Mouse (Mus musculus): ENCODE results near the gene Efna2. TPM values are rescaled to one million over a fixed set of nuclear protein-coding genes. Genes with fewer than 3 reads are reported as not detected.
A peak's percentile ranks its signal among the peaks of the same experiment; 100 is the strongest.

Gene Efna2
- polyA plus RNA-seq, 1 experiment from 2014 or later = 47.9 TPM

DNA sequence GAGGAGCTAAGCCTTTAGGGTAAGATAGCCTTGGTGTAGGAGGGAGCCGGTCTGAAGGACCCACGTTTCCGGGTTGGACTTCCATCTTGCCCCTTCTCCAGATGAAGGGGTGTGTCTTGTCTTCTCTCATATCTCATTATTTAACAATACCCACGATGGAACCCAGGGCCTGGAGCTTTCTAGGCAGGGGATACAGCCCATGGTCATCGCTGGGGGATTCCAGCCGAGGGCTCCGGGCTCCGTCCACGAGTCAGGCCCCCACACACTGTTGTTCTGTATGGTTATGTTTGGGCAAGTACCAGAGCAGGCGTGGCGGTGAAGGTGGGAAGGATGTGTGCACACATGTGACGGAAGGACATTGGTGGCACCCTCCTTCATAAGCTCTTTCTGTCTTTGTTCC is 35.1 kb upstream of the Efna2 start:
- Histone ChIP-seq H3K27me3 (replicated peaks) (0 out of 2 replicates have a peak, but pooled peaks cover 2% of the 10 kb centered on the region), H3K27ac (no peak overlapping the region), H3K4me1 (peaks cover 54% of the 10 kb centered on the region), H3K4me3 (no peak overlapping the region), H3K9me3 (no peaks in the 10 kb centered on the region), H3K36me3 (peaks cover 34% of the 10 kb centered on the region), H3K9ac (no peak overlapping the region), H3K4me2 (replicated peaks) (no peak overlapping the region)
- 94% methylated on average over 12 of the region's 12 CpGs for WGBS
- no peak for ATAC-seq (ENCODE audit: low FRiP score, low read depth)

DNA sequence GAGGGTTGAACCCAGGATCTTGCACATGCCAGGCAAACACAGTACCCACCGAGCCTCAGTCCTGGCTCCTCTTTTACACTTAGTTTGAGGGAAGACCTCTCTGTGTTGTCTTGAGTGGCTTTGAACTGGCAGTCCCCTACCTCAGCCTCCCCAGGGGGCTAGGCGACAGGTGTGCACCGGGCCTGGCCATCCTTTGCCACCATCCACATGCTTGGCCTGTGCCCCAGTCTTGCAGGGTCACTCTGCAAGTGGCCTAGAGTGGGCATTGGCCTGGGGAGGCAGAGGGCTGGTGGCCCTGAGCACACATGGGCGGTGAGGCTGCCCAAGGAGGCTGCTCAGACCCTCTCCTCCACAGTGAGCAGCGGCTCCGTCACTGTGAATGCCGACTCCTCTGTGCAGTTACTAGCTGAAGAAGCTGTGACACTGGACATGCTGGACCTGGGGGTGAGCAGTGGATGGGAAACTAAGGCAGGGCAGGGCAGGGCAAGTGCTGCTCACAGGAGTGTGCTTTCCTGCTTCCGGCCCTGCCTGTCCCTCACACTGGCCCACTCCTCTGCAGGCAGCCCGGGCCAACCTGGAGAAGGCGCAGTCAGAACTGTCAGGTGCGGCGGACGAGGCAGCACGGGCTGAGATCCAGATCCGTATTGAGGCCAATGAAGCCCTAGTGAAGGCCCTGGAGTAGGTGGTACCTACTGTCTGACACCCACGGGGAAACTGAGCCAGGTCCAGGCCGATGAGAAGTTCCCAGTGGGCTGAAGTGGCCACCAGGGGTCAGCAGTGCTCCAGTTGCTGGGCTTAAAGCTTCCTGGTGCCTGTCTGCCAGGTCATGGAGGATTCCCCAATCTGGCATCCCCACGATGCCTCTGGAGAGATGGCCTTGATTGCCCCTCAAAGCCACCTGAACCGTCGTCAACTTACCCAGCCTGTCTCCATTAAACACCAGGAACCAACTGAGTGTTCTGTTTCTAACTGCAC is 34.1 kb upstream of the Efna2 start:
- Histone ChIP-seq H3K4me2 (replicated peaks) (0 out of 2 replicates have a peak overlapping the region, but pooled peaks have one; percentile 9), H3K36me3 (peaks cover 34% of the 10 kb centered on the region), H3K27ac (no peak overlapping the region), H3K4me1 (peaks cover 49% of the 10 kb centered on the region), H3K4me3 (peak overlapping the region; percentile 5; the same call in 1 of the 2 replicates), H3K9me3 (no peaks in the 10 kb centered on the region), H3K27me3 (replicated peaks) (no peaks in the 10 kb centered on the region), H3K9ac (peak overlapping the region; percentile 35)
- 74% methylated on average over 20 of the region's 20 CpGs for WGBS
- no peak for ATAC-seq (ENCODE audit: low FRiP score, low read depth)

DNA sequence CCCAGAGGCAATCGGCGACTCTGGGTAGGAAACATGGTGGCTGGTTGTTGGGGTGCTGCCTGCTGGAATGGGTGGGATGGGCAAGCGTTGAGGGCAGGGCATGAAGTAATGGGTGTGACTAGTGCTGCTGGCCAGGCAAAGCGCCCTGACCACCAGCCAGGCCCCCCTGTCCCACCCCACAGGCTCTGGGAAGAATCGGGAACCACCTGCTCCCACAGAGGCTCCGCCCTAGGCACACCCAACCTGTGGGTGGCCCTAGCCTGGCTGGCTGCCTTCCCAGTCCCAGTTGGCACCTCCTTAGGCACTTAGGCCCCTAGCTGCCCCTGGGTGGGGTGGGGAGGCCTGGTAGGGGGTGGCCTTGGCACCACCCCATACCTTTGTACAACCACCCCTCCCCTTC is 33.4 kb upstream of the Efna2 start:
- no peak overlapping the region for H3K4me3 ChIP-seq
- H3K36me3 ChIP-seq = peaks cover 34% of the 10 kb centered on the region
- H3K4me1 ChIP-seq = peaks cover 44% of the 10 kb centered on the region
- no peak overlapping the region for H3K27ac ChIP-seq
- peak overlapping the region; percentile 9; the same call in 1 of the 2 replicates for H3K4me2 ChIP-seq (replicated peaks)
- no peak for ATAC-seq (ENCODE audit: low FRiP score, low read depth)
- no peaks in the 10 kb centered on the region for H3K27me3 ChIP-seq (replicated peaks)
- WGBS = 89% methylated on average over 6 of the region's 6 CpGs
- no peaks in the 10 kb centered on the region for H3K9me3 ChIP-seq
- H3K9ac ChIP-seq = peak overlapping the region; percentile 35

DNA sequence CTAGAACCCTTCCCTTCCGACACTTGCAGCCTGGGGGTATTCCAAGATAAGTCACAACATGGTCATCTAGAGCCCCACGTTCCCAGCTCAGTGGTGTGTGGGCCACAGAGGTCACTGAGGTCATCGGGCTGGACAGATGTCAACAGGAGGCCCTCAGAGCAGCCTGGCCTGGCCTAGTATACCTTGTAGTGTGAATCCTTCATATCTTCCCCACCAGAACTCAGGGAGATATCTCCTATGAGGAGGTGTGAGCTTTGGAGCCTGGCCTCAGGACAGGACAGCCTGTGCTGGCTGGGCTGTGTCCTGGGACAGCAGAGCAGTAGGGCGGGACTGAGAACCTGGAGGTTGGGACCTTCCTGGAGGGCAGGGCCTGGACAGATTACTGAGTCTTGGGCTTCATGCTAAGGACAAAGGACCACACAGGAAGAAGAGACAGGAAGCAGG is 32.7 kb upstream of the Efna2 start:
- peaks cover 38% of the 10 kb centered on the region for H3K36me3 ChIP-seq
- H3K4me3 ChIP-seq = no peak overlapping the region
- no peaks in the 10 kb centered on the region for H3K27me3 ChIP-seq (replicated peaks)
- H3K27ac ChIP-seq = 0 out of 2 replicates have a peak overlapping the region, but pooled peaks have one; percentile 22
- peaks cover 40% of the 10 kb centered on the region for H3K4me1 ChIP-seq
- no peak for ATAC-seq (ENCODE audit: low FRiP score, low read depth)
- peak overlapping the region; percentile 4; the same call in 1 of the 2 replicates for H3K4me2 ChIP-seq (replicated peaks)
- H3K9me3 ChIP-seq = no peaks in the 10 kb centered on the region
- no peak overlapping the region for H3K9ac ChIP-seq
- WGBS = 74% methylated on average over 4 of the region's 4 CpGs

DNA sequence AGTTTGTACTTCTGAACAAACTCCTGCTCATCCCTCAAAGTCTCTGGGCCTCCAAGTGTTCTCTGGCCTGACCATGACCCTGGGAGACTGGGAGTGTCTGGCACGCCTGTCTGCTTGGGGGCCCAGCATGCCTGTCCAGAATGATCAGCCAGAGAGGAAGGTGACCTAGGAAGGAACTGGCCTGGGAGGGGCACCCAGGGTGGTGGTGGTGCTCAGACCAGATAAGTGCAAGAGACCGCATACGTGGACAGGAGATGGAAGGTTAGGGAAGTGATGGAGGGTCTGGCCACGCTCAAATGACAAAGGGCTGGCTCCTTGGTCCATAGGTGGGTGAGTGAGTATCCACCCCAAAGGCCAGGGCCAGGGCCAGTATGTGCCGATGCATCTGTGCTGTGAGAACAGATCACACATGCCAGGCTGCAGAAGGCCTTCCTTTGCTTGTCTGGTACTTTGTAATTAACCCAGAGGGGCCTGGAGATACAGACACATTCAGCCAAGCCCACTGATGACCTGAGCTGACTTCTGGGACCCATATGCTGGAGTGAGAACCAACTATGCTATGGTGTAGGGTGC is 32.0 kb upstream of the Efna2 start:
- no peaks in the 10 kb centered on the region for H3K9me3 ChIP-seq
- H3K27me3 ChIP-seq (replicated peaks) = no peaks in the 10 kb centered on the region
- peaks cover 44% of the 10 kb centered on the region for H3K36me3 ChIP-seq
- H3K4me2 ChIP-seq (replicated peaks) = peak overlapping the region; percentile 91
- H3K4me3 ChIP-seq = 0 out of 2 replicates have a peak overlapping the region, but pooled peaks have one; percentile 99
- peaks cover 46% of the 10 kb centered on the region for H3K4me1 ChIP-seq
- H3K9ac ChIP-seq = peak overlapping the region; percentile 100
- no peak for ATAC-seq (ENCODE audit: low FRiP score, low read depth)
- WGBS = 75% methylated on average over 5 of the region's 5 CpGs
- H3K27ac ChIP-seq = peak overlapping the region; percentile 98; the same call in 1 of the 2 replicates

DNA sequence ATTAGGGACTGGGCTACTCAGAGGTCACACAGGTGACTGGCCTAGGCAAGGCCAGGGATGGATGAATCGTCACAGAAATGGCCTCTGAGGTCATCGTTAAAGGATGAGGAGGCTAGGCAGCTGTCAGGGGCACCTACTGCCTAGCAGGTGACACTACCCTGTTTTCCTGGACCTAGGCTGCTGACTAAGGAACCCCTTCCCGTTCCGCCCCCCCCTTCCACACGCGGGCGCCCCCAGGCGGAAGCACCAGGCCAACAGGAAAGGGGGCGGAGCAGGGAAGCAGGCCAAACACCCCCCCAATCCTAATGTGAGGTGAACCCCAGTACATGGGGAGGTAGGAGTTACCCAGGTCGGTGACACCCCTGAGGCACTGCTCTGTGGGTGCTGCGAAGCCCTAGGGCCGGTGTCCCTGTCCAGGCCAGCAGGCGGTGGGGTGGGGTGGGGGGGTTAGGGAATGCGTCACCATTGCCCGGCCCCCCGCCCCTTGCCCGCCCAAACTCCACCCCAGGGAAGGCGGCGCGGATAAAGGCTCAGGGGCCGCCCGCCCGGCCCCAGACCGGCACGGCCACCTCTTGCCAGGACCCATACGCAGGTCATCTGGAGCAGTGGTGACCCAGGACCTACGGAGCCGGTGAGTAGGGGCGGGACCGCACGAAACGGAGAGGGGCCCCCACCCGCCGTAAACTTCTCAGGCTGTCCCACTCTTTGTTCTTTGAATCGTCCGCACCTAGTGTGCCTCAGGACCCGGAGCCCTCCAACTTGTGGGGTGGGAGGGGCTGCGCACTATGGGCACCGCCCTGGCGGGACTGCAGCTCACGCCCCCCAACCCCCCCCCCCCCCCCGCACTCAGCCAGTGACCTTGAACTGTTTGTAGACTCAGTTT is 31.3 kb upstream of the Efna2 start, which contains the start of gene Midn:
Gene Midn (plus strand): TSS at position 554 of the 883 bp plus-strand sequence.
- Histone ChIP-seq H3K4me3 (peak within 1 kb of the TSS; percentile 99), H3K9ac (peak within 1 kb of the TSS; percentile 100), H3K4me1 (peaks cover 48% of the 10 kb centered on the region), H3K36me3 (peaks cover 51% of the 10 kb centered on the region), H3K4me2 (replicated peaks) (peak within 1 kb of the TSS; percentile 91), H3K9me3 (no peaks in the 10 kb centered on the region), H3K27me3 (replicated peaks) (no peaks in the 10 kb centered on the region), H3K27ac (peak within 1 kb of the TSS; percentile 98)
- under 1% methylated on average over 41 of the region's 42 CpGs for WGBS
- ATAC-seq (ENCODE audit: low FRiP score, low read depth) = peak; percentile 6

DNA sequence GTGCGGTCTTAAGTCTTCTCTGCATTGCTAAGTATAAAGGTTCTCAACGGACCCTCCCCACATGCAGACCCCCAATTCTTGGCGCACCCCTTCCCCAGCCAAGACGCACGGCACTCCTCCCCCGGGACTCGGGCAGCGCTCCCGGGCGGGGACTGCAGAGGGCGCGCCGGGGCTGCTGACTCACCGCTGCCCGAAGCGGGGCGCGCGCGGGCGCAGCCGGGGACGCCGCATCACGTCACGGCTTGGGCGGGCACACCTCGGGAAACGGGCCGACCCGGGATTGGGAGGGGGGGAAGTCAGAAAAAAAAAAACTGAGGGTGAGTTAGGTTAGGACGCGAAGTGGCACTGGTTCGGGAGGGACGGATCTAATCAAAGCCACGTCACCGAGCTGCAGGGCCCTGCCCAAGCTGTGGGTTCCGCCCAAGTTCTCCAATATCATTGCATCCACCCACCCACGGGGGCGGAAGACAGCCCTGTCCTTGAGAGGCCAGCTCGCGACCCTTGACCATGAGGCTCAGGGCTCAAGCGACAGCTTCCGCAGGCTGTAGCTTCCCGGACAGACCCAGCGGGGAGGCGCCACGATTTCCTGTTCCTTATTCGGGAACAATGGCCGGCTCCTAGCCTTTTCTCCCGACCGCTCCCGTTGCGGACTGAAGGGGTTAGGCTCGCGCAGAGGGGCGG is 30.5 kb upstream of the Efna2 start:
- H3K4me2 ChIP-seq (replicated peaks) = peak overlapping the region; percentile 91
- H3K9ac ChIP-seq = peak overlapping the region; percentile 100
- peaks cover 48% of the 10 kb centered on the region for H3K4me1 ChIP-seq
- peaks cover 54% of the 10 kb centered on the region for H3K36me3 ChIP-seq
- WGBS = under 1% methylated on average over 57 of the region's 57 CpGs
- no peaks in the 10 kb centered on the region for H3K27me3 ChIP-seq (replicated peaks)
- H3K27ac ChIP-seq = peak overlapping the region; percentile 98
- peak; percentile 31 for ATAC-seq (ENCODE audit: low FRiP score, low read depth)
- peak overlapping the region; percentile 99 for H3K4me3 ChIP-seq
- H3K9me3 ChIP-seq = no peaks in the 10 kb centered on the region

DNA sequence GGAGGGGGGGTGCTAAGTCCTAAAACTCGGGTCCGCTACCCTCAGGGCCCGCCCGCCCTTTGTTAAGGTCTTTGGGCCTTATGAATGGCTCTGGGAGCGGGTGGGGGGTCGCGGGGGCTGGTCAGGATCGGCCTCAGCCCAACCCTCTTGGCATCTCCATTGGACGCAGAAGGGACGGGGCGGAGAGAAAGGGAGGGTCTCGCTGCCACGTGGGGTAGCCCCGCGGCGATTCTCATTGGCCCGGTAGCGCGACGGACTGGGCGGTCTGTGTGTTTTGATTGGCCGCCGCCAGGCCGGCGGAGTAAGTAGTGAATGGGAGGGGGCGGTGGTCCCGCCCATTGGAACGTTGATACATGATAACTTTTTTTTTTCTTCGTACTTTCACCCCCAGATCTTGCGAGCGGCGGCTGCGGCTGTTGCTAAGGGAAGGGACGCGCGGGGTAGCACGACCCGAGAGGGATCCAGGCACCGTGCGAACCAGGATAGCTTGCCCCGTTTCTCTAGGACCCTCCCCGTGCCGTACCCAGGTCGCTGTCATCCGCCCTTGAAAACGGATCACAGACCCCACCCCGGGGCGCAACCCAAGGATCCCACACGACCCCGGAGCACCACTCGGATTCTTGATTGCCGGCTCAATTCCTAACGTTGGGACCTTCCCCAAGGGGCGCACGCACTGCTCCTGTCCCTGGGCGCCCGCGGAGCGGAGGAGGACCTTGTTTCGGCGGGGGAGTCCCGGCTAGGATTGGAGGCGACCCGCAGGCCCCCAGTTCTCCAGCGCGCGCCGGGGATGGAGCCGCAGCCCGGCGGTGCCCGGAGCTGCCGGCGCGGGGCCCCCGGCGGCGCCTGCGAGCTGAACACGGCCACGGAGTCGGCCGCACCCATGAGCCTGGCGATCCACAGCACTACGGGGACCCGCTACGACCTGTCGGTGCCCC is 29.7 kb upstream of the Efna2 start:
- WGBS = under 1% methylated on average over 85 of the region's 88 CpGs
- H3K4me1 ChIP-seq = peaks cover 54% of the 10 kb centered on the region

DNA sequence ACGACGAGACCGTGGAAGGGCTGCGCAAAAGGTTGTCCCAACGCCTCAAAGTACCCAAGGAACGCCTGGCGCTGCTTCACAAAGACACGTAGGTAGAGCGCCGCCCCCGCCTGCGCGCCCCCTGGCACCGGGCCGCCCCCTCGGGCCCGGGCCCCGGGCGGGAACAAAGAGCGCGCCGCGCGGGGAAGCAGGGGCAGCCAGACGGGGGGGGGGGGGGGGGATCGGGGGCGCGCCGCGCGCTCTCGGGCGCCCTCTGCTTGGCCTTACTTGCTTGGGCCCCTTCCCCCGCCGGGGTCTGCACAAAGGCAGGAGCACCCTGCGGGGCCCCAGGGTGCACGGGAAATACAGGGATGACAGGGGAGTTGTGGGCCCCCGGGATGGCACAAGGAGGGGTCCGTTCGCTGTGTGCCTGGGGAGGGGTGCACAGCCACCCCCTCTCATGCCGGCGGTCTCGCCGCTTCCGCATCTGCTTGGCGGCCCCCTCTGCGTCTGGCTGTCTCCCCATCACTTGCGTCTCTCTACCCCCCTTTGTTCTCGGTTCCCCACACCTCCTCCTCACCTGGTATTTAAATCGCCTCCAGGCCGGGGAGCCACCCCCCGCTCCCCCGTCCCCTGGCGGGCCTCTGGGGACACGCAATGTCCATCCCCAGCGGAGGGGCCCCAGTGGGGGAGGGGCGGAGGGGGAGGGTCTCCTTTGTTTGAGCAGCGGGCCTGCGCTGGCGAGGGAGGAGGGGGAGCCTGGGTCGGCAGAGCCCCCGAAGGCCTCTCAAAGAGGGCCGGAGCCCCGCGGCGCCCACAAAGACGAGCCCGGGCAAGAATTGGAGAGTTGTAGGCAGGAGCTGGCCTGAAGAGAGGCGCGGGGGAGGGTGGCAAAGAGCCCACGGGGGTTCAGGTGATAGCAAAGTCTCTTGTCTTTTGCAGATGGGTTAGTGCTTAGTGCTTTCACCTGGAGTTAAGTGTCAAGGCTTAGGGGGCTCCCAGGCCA is 28.8 kb upstream of the Efna2 start:
- Histone ChIP-seq H3K9ac (peak overlapping the region; percentile 100), H3K36me3 (peaks cover 55% of the 10 kb centered on the region), H3K4me2 (replicated peaks) (peak overlapping the region; percentile 91), H3K27me3 (replicated peaks) (no peaks in the 10 kb centered on the region), H3K4me3 (peak overlapping the region; percentile 99), H3K9me3 (no peaks in the 10 kb centered on the region), H3K27ac (peak overlapping the region; percentile 99), H3K4me1 (peaks cover 57% of the 10 kb centered on the region)
- 0 out of 2 replicates have a peak, but pooled peaks have one; percentile 4 for ATAC-seq (ENCODE audit: low FRiP score, low read depth)
- WGBS = 1% methylated on average over 70 of the region's 71 CpGs

More for the DNA sequence above, 29.7 kb upstream of the Efna2 start:
- peaks cover 55% of the 10 kb centered on the region for H3K36me3 ChIP-seq
- peak; percentile 78 for ATAC-seq (ENCODE audit: low FRiP score, low read depth)
- peak overlapping the region; percentile 91 for H3K4me2 ChIP-seq (replicated peaks)
- H3K9ac ChIP-seq = peak overlapping the region; percentile 100
- H3K4me3 ChIP-seq = peak overlapping the region; percentile 99
- no peaks in the 10 kb centered on the region for H3K9me3 ChIP-seq
- H3K27me3 ChIP-seq (replicated peaks) = no peaks in the 10 kb centered on the region
- peak overlapping the region; percentile 99 for H3K27ac ChIP-seq
